9 mouse cellular contexts compared by ENCODE assay signal in the genomic region with DNA sequence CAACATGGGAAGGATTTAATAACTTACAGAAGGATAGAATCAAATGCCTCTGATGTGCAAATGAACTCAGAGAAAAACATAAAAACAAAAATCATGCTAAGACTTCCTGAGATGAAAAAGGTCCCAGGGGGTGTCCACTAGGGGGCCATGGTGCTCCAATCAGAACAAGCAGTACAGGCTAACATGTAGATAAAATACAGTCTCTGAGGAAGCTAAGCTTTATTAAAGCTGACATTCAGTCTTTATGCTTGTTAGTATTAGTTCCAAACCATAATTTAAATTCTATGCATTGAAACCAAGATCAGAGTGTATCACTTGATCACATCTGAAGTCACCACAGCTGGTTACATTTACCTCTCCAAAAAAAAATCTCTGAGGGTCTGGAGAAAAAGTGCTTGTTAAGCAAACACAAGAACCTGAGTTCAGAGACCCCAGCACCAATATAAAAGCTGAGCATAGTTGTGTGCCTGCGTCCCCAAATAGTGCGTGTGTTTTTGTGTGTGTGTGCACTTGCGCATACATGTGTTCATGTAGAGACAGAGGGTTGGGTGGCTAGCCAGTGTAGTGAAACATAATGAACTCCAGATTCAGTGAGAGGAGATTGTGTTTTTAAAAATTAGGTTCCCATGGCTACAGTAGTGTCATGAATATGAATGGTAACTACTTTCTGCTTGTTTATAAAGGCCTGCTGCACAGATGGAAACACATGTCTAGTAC. TPM values are rescaled to one million over a fixed set of nuclear protein-coding genes. Genes with fewer than 3 reads are reported as not detected.
DNase-seq lines count a peak whose midpoint lies in the region; ATAC-seq lines count a peak whose summit lies in the region.
"Had no signal": no experiment of that assay in that cellular context is flagged by ENCODE, and none has a peak within 500 bp of the region (broad histone marks: within the 10 kb centered on the region; RNA-seq: fewer than 3 reads in every experiment).

No protein-coding gene starts in this region.

- no peak overlapping the region for H3K9ac ChIP-seq in hindbrain, embryonic 16.5 days (ENCODE audit: low read depth, low read length)

- no peak overlapping the region for H3K27ac ChIP-seq in hindbrain, embryonic 16.5 days (ENCODE audit: low read depth, low read length)

- H3K4me1 ChIP-seq in hindbrain, embryonic 16.5 days (ENCODE audit: control insufficient read depth, insufficient read depth, low read depth, low read length): no peaks in the 10 kb centered on the region

- ATAC-seq in activated CD4-positive, CD25-positive, alpha-beta regulatory T cell, adult 4 months: peak; percentile 33
- ATAC-seq in megakaryocyte progenitor cell, adult 5-6 weeks (replicated peaks; ENCODE audit: poor library complexity): peak; percentile 52; the same call in 1 of the 2 replicates
- no peak for ATAC-seq in hindbrain, embryonic 16.5 days

- intact Hi-C loops in left cerebral cortex, postnatal 4 days (cut with DNase I): no loop called here

- H3K27me3 ChIP-seq in hindbrain, embryonic 16.5 days (replicated peaks; ENCODE audit: control insufficient read depth, insufficient read depth, low read length): no peaks in the 10 kb centered on the region

- no peak overlapping the region for H3K4me3 ChIP-seq in hindbrain, embryonic 16.5 days (ENCODE audit: low read length)

- H3K36me3 ChIP-seq in hindbrain, embryonic 16.5 days (ENCODE audit: control insufficient read depth, insufficient read depth, low read length): no peaks in the 10 kb centered on the region

- WGBS in hindbrain, embryonic 16.5 days: 92% methylated on average over 3 of the region's 3 CpGs

- H3K4me2 ChIP-seq in hindbrain, embryonic 16.5 days (ENCODE audit: low read length): no peak overlapping the region

- no peaks in the 10 kb centered on the region for H3K9me3 ChIP-seq in hindbrain, embryonic 16.5 days (ENCODE audit: control insufficient read depth, low read length)

- peak; percentile 25 for DNase-seq in adrenal gland, postnatal 10 days
- no peak for DNase-seq in adrenal gland, adult 18-20 months (ENCODE audit: low spot score in 2 of 2)
- peak; percentile 15 for DNase-seq in left cerebral cortex, postnatal 4 days
- DNase-seq in left cerebral cortex, adult 8-10 months (ENCODE audit: low spot score in 2 of 2): no peak
- DNase-seq in urinary bladder, postnatal 4 days (ENCODE audit: low spot score in 2 of 2): no peak

RNA-seq across cellular contexts. Expression of a gene that starts 31.3 kb away (rescaled TPM):
- under 1 TPM; 0.24 to 0.30 TPM for total RNA-seq in adrenal gland, postnatal 10 days (2021)
- under 1 TPM in 1 of 2 experiments, not detected in 1; 0.13 TPM for total RNA-seq in adrenal gland, adult 18-20 months (2021)
- 10 to 100 TPM; 61.2 to 67.7 TPM for total RNA-seq in left cerebral cortex, postnatal 4 days (2021)
- total RNA-seq in left cerebral cortex, adult 8-10 months (2022): 100 to 1,000 TPM; 150 to 177 (median 154) TPM
- polyA plus RNA-seq in activated CD4-positive, CD25-positive, alpha-beta regulatory T cell, adult 4 months (2017; shearing (Covaris generic)): 1 to 10 TPM; 8.1 to 9.3 TPM
- total RNA-seq in megakaryocyte progenitor cell, adult 5-6 weeks (2015): 1.5 TPM in 1 of 2 replicates, not detected in the other
- total RNA-seq in megakaryocyte progenitor cell, adult 5-6 weeks (2017): 0.07 TPM in 1 of 2 replicates, not detected in the other
- 17.0 and 19.2 TPM in 2 replicates for polyA plus RNA-seq in hindbrain, embryonic 16.5 days (2015; fragmentation: Nextera tagmentation; extraction: Ambion mirVana)
- polyA plus RNA-seq: C2C12 had no signal

Comparison
In these comparisons a context has a peak if more than half of its experiments do, and no peak if none do; other contexts are left out.
1. DNase-seq: peak in adrenal gland, postnatal 10 days (single experiment) and left cerebral cortex, postnatal 4 days (single experiment); none in adrenal gland, adult 18-20 months (0 of 2), left cerebral cortex, adult 8-10 months (0 of 2) and urinary bladder, postnatal 4 days (0 of 2).
2. RNA of a gene that starts 31.3 kb away (total RNA-seq): 150 to 177 TPM in left cerebral cortex, adult 8-10 months and 61.2 to 67.7 TPM in left cerebral cortex, postnatal 4 days; 0.07 to 1.5 TPM in megakaryocyte progenitor cell, adult 5-6 weeks, 0.24 to 0.30 TPM in adrenal gland, postnatal 10 days and 0.13 TPM in adrenal gland, adult 18-20 months; every median in the first group is over 10 times any median in the second.